In the genomic region with DNA sequence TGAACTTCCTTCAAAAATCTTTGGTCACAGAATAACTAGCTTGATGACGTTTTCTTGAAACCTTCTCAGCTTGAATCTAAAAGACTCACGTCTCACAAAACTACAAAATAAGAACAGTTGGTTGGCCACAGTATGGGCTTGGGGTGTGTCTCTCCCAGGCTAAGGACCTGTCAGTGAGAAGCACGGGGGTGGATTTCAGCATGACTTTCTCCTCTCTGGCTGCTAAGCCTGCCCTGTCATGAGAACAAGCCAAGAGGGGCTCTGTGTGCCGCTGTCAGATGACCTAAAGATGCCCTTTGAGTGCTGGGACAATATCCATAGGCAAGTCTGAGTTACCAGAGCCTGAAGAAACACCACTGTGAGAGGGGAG, we compare ENCODE assay signal across 10 mouse cellular contexts. TPM values are rescaled to one million over a fixed set of nuclear protein-coding genes. Genes with fewer than 3 reads are reported as not detected.
DNase-seq lines count a peak whose midpoint lies in the region; ATAC-seq and TF ChIP-seq lines count a peak whose summit lies in the region.
"Had no signal": no experiment of that assay in that cellular context is flagged by ENCODE, and none has a peak within 500 bp of the region (broad histone marks: within the 10 kb centered on the region; RNA-seq: fewer than 3 reads in every experiment).

No protein-coding gene starts in this region.

- intact Hi-C loops in heart, adult 2 months (cut with DNase I), result loop anchor here (1.0 kb wide), 1 partner anchor 69 kb away; no protein-coding TSS in a partner anchor

- 33% methylated on average over 4 of the region's 4 CpGs for WGBS in heart, embryonic 10.5 days
- 26% methylated on average over 4 of the region's 4 CpGs for WGBS in heart, adult 2 months
- 30% methylated on average over 4 of the region's 4 CpGs for WGBS in intestine, embryonic 16.5 days

- H3K79me2 ChIP-seq in heart, adult 2 months (replicated peaks; ENCODE audit: control insufficient read depth, insufficient read depth, low read length), result no peaks in the 10 kb centered on the region

- TF ChIP-seq POLR2A in heart, adult 2 months (IDR thresholded peaks at IDR 0.05; ENCODE audit: insufficient read depth, low read depth, low read length), result no peak

- no peak overlapping the region for H3K4me2 ChIP-seq in intestine, embryonic 16.5 days (ENCODE audit: low read depth, low read length)
- H3K4me2 ChIP-seq: limb, embryonic 15.5 days had no signal

- DNase-seq in heart, embryonic 10.5 days (ENCODE audit: low spot score), result no peak
- DNase-seq in heart, adult 2 months, result no peak
- peak; percentile 26 for DNase-seq in naive thymus-derived CD4-positive, alpha-beta T cell, adult 2 months (ENCODE audit: low read depth)
- no peak for DNase-seq in spleen, adult 12 weeks (ENCODE audit: low spot score)
- DNase-seq in adrenal gland, adult 2 months, result no peak

- TF ChIP-seq EP300 in heart, adult 2 months (IDR thresholded peaks at IDR 0.05; ENCODE audit: insufficient read depth, low read depth, low read length), result no peak

- H3K27ac ChIP-seq in heart, embryonic 10.5 days, result peak overlapping the region; percentile 63
- H3K27ac ChIP-seq in heart, adult 2 months, result no peak overlapping the region
- peak overlapping the region; percentile 59 for H3K27ac ChIP-seq in intestine, embryonic 16.5 days (ENCODE audit: low read length)
- H3K27ac ChIP-seq: limb, embryonic 15.5 days had no signal

- no peak for TF ChIP-seq CTCF in heart, adult 2 months (IDR thresholded peaks at IDR 0.05)

- H3K36me3 ChIP-seq in heart, embryonic 10.5 days, result no peaks in the 10 kb centered on the region
- no peaks in the 10 kb centered on the region for H3K36me3 ChIP-seq in heart, adult 2 months (ENCODE audit: control insufficient read depth, insufficient read depth, low read length)
- no peaks in the 10 kb centered on the region for H3K36me3 ChIP-seq in megakaryocyte, embryonic 14.5 days (replicated peaks; ENCODE audit: low read length)
- H3K36me3 ChIP-seq in intestine, embryonic 16.5 days (ENCODE audit: control insufficient read depth, insufficient read depth, low read length), result no peaks in the 10 kb centered on the region
- H3K36me3 ChIP-seq: limb, embryonic 15.5 days had no signal

- no peak for ATAC-seq in megakaryocyte, adult 5-6 weeks (ENCODE audit: poor library complexity, severe bottlenecking)
- 0 out of 2 replicates have a peak, but pooled peaks have one; percentile 16 for ATAC-seq in intestine, embryonic 16.5 days

- H3K27me3 ChIP-seq in heart, embryonic 10.5 days (ENCODE audit: insufficient read depth, poor library complexity, severe bottlenecking), result no peaks in the 10 kb centered on the region
- no peaks in the 10 kb centered on the region for H3K27me3 ChIP-seq in heart, adult 2 months (ENCODE audit: control insufficient read depth, insufficient read depth, low read length)
- peaks cover 3% of the 10 kb centered on the region for H3K27me3 ChIP-seq in megakaryocyte, embryonic 14.5 days (replicated peaks)
- no peaks in the 10 kb centered on the region for H3K27me3 ChIP-seq in intestine, embryonic 16.5 days (replicated peaks; ENCODE audit: control insufficient read depth, insufficient read depth, low read length)
- H3K27me3 ChIP-seq: limb, embryonic 15.5 days had no signal

- peaks cover 12% of the 10 kb centered on the region for H3K4me1 ChIP-seq in heart, embryonic 10.5 days
- H3K4me1 ChIP-seq in heart, adult 2 months (ENCODE audit: control insufficient read depth, insufficient read depth, low read length), result no peaks in the 10 kb centered on the region
- H3K4me1 ChIP-seq in megakaryocyte, embryonic 14.5 days, result peaks cover 50% of the 10 kb centered on the region
- peaks cover 14% of the 10 kb centered on the region; the same call in 1 of the 2 replicates for H3K4me1 ChIP-seq in intestine, embryonic 16.5 days (ENCODE audit: control insufficient read depth, insufficient read depth, low read length)
- H3K4me1 ChIP-seq: limb, embryonic 15.5 days had no signal

- no peak overlapping the region for H3K9ac ChIP-seq in heart, adult 2 months (ENCODE audit: low read depth, low read length)
- no peak overlapping the region for H3K9ac ChIP-seq in intestine, embryonic 16.5 days (ENCODE audit: low read depth, low read length)
- H3K9ac ChIP-seq: limb, embryonic 15.5 days had no signal

- H3K9me3 ChIP-seq in heart, embryonic 10.5 days, result no peaks in the 10 kb centered on the region
- H3K9me3 ChIP-seq in megakaryocyte, embryonic 14.5 days, result no peaks in the 10 kb centered on the region
- H3K9me3 ChIP-seq in intestine, embryonic 16.5 days (ENCODE audit: control insufficient read depth, low read length), result no peaks in the 10 kb centered on the region
- H3K9me3 ChIP-seq: limb, embryonic 15.5 days had no signal

- H3K4me3 ChIP-seq in heart, embryonic 10.5 days, result no peak overlapping the region
- no peak overlapping the region for H3K4me3 ChIP-seq in heart, adult 2 months
- H3K4me3 ChIP-seq in megakaryocyte, embryonic 14.5 days (replicated peaks), result peak overlapping the region; percentile 50
- H3K4me3 ChIP-seq in intestine, embryonic 16.5 days (ENCODE audit: low read length), result no peak overlapping the region
- H3K4me3 ChIP-seq: erythroblast, embryonic 14.5 days; limb, embryonic 15.5 days had no signal

RNA-seq across cellular contexts. Expression of a gene that starts 20.5 kb away (rescaled TPM):
- 1.2 and 1.6 TPM in 2 replicates for polyA plus RNA-seq in heart, embryonic 10.5 days (2016; fragmentation: Nextera tagmentation; extraction: Ambion mirVana)
- 10 to 100 TPM; 12.9 to 15.2 TPM for total RNA-seq in heart, adult 2 months (2021)
- 6.6 and 12.4 TPM in 2 replicates for polyA plus RNA-seq in heart, adult 2 months (2012; rRNA removed)
- 7.0 and 25.9 TPM in 2 replicates for polyA plus RNA-seq in megakaryocyte, embryonic 14.5 days (2012; ENCODE audit: insufficient read depth, low replicate concordance)
- total RNA-seq in megakaryocyte, adult 5-6 weeks (2015), result 50.7 and 58.2 TPM in 2 replicates
- total RNA-seq in megakaryocyte, adult 5-6 weeks (2017), result 118 and 119 TPM in 2 replicates
- 4.1 and 4.7 TPM in 2 replicates for polyA plus RNA-seq in intestine, embryonic 16.5 days (2015; fragmentation: Nextera tagmentation; extraction: Ambion mirVana)
- 10 to 100 TPM; 15.6 to 16.8 TPM for total RNA-seq in adrenal gland, adult 2 months (2021)
- polyA plus RNA-seq in adrenal gland, adult 2 months (2012; rRNA removed), result 6.2 and 6.9 TPM in 2 replicates

RNA-seq across cellular contexts. Expression of a gene that starts 31.8 kb away (rescaled TPM):
- polyA plus RNA-seq in heart, embryonic 10.5 days (2016; fragmentation: Nextera tagmentation; extraction: Ambion mirVana), result 7.3 and 8.2 TPM in 2 replicates
- 1 to 10 TPM; 8.4 to 8.5 TPM for total RNA-seq in heart, adult 2 months (2021)
- polyA plus RNA-seq in heart, adult 2 months (2012; rRNA removed), result 4.0 and 6.9 TPM in 2 replicates
- 0.71 and 2.2 TPM in 2 replicates for polyA plus RNA-seq in megakaryocyte, embryonic 14.5 days (2012; ENCODE audit: insufficient read depth, low replicate concordance)
- 22.1 and 25.0 TPM in 2 replicates for total RNA-seq in megakaryocyte, adult 5-6 weeks (2015)
- 32.5 and 38.4 TPM in 2 replicates for total RNA-seq in megakaryocyte, adult 5-6 weeks (2017)
- 6.6 and 9.8 TPM in 2 replicates for polyA plus RNA-seq in intestine, embryonic 16.5 days (2015; fragmentation: Nextera tagmentation; extraction: Ambion mirVana)
- 10 to 100 TPM; 18.1 to 21.1 TPM for total RNA-seq in adrenal gland, adult 2 months (2021)
- 11.5 and 13.2 TPM in 2 replicates for polyA plus RNA-seq in adrenal gland, adult 2 months (2012; rRNA removed)
